In genomic region chr17:88251949-88252521, GRCm38 (mm10) we compare ENCODE assay signal across 8 mouse cellular contexts.
DNase-seq lines count a peak whose midpoint lies in the region; ATAC-seq and TF ChIP-seq lines count a peak whose summit lies in the region.

No protein-coding gene starts in this region.

- peak; percentile 79; the same call in 1 of the 2 replicates for TF ChIP-seq CTCF in spleen, adult 2 months (IDR thresholded peaks at IDR 0.05; ENCODE audit: extremely low read depth, insufficient read depth, insufficient read length, insufficient replicate concordance)

- 0 out of 2 replicates have a peak overlapping the region, but pooled peaks have one; percentile 4 for H3K4me3 ChIP-seq in intestine, embryonic 14.5 days (ENCODE audit: low read depth, low read length)
- H3K4me3 ChIP-seq in limb, embryonic 11.5 days (ENCODE audit: low read depth, low read length), result no peak overlapping the region
- no peak overlapping the region for H3K4me3 ChIP-seq in midbrain, embryonic 11.5 days (ENCODE audit: low read depth, low read length)
- H3K4me3 ChIP-seq in spleen, adult 2 months (ENCODE audit: extremely low read depth, insufficient read depth, insufficient read length), result no peak overlapping the region

- TF ChIP-seq POLR2A in spleen, adult 2 months (IDR thresholded peaks at IDR 0.05; ENCODE audit: low read depth, low read length), result no peak

- no peak overlapping the region for H3K9ac ChIP-seq in intestine, embryonic 14.5 days (ENCODE audit: low read length)
- no peak overlapping the region for H3K9ac ChIP-seq in limb, embryonic 11.5 days (ENCODE audit: low read length)
- H3K9ac ChIP-seq in midbrain, embryonic 11.5 days (ENCODE audit: low read length), result no peak overlapping the region

- H3K4me2 ChIP-seq in intestine, embryonic 14.5 days (ENCODE audit: low read length), result peak overlapping the region; percentile 42
- H3K4me2 ChIP-seq in limb, embryonic 11.5 days (ENCODE audit: low read depth, severe bottlenecking), result peak overlapping the region; percentile 15; the same call in 1 of the 2 replicates
- H3K4me2 ChIP-seq in midbrain, embryonic 11.5 days, result peak overlapping the region; percentile 24; the same call in 1 of the 2 replicates

- 12% methylated on average over 17 of the region's 17 CpGs for WGBS in intestine, embryonic 14.5 days
- WGBS in limb, embryonic 11.5 days, result 14% methylated on average over 17 of the region's 17 CpGs
- 20% methylated on average over 17 of the region's 17 CpGs for WGBS in midbrain, embryonic 11.5 days
- 20% methylated on average over 17 of the region's 17 CpGs for WGBS in spleen, adult 2 months

- no peaks in the 10 kb centered on the region for H3K9me3 ChIP-seq in intestine, embryonic 14.5 days (ENCODE audit: control insufficient read depth, low read length)
- no peaks in the 10 kb centered on the region for H3K9me3 ChIP-seq in limb, embryonic 11.5 days (ENCODE audit: control insufficient read depth, low read length)
- no peaks in the 10 kb centered on the region for H3K9me3 ChIP-seq in midbrain, embryonic 11.5 days (ENCODE audit: control insufficient read depth, low read length)

- no peaks in the 10 kb centered on the region for H3K27me3 ChIP-seq in intestine, embryonic 14.5 days (replicated peaks; ENCODE audit: control insufficient read depth, insufficient read depth, low read length)
- no peaks in the 10 kb centered on the region for H3K27me3 ChIP-seq in limb, embryonic 11.5 days (ENCODE audit: control insufficient read depth, insufficient read depth, low read length)
- H3K27me3 ChIP-seq in midbrain, embryonic 11.5 days (ENCODE audit: control insufficient read depth, insufficient read depth, low read length), result no peaks in the 10 kb centered on the region
- no peaks in the 10 kb centered on the region for H3K27me3 ChIP-seq in spleen, adult 2 months (ENCODE audit: control insufficient read depth, insufficient read depth, low read length)

- intact Hi-C loops in gastrocnemius, postnatal 14 days (cut with DNase I; ENCODE audit: low total_unique reads), result loop anchor here (5.0 kb wide), 1 partner anchor 230 kb away; no protein-coding TSS in a partner anchor

- peak; percentile 95 for DNase-seq in heart, adult 11 months
- DNase-seq in heart, adult 8-10 months (ENCODE audit: low spot score), result no peak
- peak; percentile 66 to 75 for DNase-seq in cerebellum, postnatal 25 days
- peak; percentile 61 for DNase-seq in gastrocnemius, postnatal 14 days
- peak; percentile 87 for DNase-seq in intestine, embryonic 14.5 days (ENCODE audit: low spot score)
- DNase-seq in limb, embryonic 11.5 days (ENCODE audit: low spot score), result peak; percentile 86
- DNase-seq in midbrain, embryonic 11.5 days (ENCODE audit: low spot score, missing footprints), result peak; percentile 98
- peak in 1 of 2 experiments; percentile 60 for DNase-seq in spleen, adult 2 months (ENCODE audit: low read depth in 1 of 2, low spot score in 2 of 2)

- no peak overlapping the region for H3K27ac ChIP-seq in intestine, embryonic 14.5 days (ENCODE audit: low read depth)
- no peak overlapping the region for H3K27ac ChIP-seq in limb, embryonic 11.5 days (replicated peaks; ENCODE audit: low read depth, low read length)
- H3K27ac ChIP-seq in midbrain, embryonic 11.5 days (ENCODE audit: low read depth, low read length), result no peak overlapping the region
- H3K27ac ChIP-seq in spleen, adult 2 months (ENCODE audit: insufficient read depth, low read length), result no peak overlapping the region

- peaks cover 8% of the 10 kb centered on the region; the same call in 1 of the 2 replicates for H3K4me1 ChIP-seq in intestine, embryonic 14.5 days (replicated peaks; ENCODE audit: control insufficient read depth, insufficient read depth, low read length)
- H3K4me1 ChIP-seq in limb, embryonic 11.5 days (ENCODE audit: control insufficient read depth, insufficient read depth, low read length), result peaks cover 3% of the 10 kb centered on the region; the same call in 1 of the 2 replicates
- H3K4me1 ChIP-seq in midbrain, embryonic 11.5 days (ENCODE audit: control insufficient read depth, insufficient read depth, low read length), result peaks cover 6% of the 10 kb centered on the region; the same call in 1 of the 2 replicates
- peaks cover 4% of the 10 kb centered on the region; the same call in 1 of the 2 replicates for H3K4me1 ChIP-seq in spleen, adult 2 months (ENCODE audit: control insufficient read depth, insufficient read depth, insufficient read length)

- peak; percentile 29; the same call in 1 of the 2 replicates for ATAC-seq in intestine, embryonic 14.5 days (replicated peaks; ENCODE audit: low FRiP score, low TSS enrichment, low read depth)
- ATAC-seq in limb, embryonic 11.5 days (ENCODE audit: insufficient number of reproducible peaks, low FRiP score, low TSS enrichment, low read depth), result peak; percentile 37; the same call in 1 of the 2 replicates
- peak; percentile 36; the same call in 1 of the 2 replicates for ATAC-seq in midbrain, embryonic 11.5 days (ENCODE audit: low FRiP score)

- H3K36me3 ChIP-seq in intestine, embryonic 14.5 days (ENCODE audit: control insufficient read depth, insufficient read depth, low read length), result no peaks in the 10 kb centered on the region
- no peaks in the 10 kb centered on the region for H3K36me3 ChIP-seq in limb, embryonic 11.5 days (ENCODE audit: control insufficient read depth, insufficient read depth, low read length)
- H3K36me3 ChIP-seq in midbrain, embryonic 11.5 days (ENCODE audit: control insufficient read depth, insufficient read depth, low read length), result no peaks in the 10 kb centered on the region
- no peaks in the 10 kb centered on the region for H3K36me3 ChIP-seq in spleen, adult 2 months (ENCODE audit: control insufficient read depth, insufficient read depth, low read length)
